Mouse (Mus musculus): ENCODE results near the gene Apoh. TPM values are rescaled to one million over a fixed set of nuclear protein-coding genes. Genes with fewer than 3 reads are reported as not detected.
A peak's percentile ranks its signal among the peaks of the same experiment; 100 is the strongest.

The Apoh gene
- total and polyA plus RNA-seq, 3 experiments: not detected

DNA sequence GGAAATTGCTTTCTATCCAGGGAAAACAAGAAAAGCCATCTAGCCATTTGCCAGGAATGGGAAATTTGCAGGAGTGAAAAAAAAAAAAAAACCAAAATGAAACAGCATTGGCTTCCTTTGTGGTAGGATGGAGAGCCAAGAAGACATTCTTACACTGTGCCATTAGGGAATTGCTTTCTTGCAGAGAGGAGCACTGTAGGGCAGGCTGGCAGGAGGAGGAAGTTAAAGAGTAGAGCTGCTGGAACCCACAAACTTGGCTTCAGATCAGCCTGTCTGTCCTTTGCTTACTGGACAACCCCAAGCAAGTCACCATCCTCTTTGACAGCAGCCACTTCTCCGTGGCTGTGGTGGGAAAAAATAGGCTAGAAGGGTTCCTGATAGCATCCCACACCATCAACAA is 23.9 kb downstream of the Apoh start:
- H3K27ac ChIP-seq (ENCODE audit: control insufficient read depth, low read depth, low read length): no peak overlapping the region
- no peak overlapping the region for H3K9ac ChIP-seq (ENCODE audit: control insufficient read depth, low read depth, low read length, poor library complexity, severe bottlenecking)
- H3K27me3 ChIP-seq (ENCODE audit: control insufficient read depth in 1 of 2, insufficient read depth in 2 of 2, low read length in 2 of 2): peaks cover 0 to 2% of the 10 kb centered on the region in 2 experiments; a peak in 1 of 4 replicates
- no peaks in the 10 kb centered on the region for H3K79me2 ChIP-seq (ENCODE audit: control insufficient read depth, insufficient read depth, low read length, poor library complexity)
- no peaks in the 10 kb centered on the region for H3K9me3 ChIP-seq (replicated peaks; ENCODE audit: insufficient read depth, low read length)
- no peak overlapping the region for H3K4me3 ChIP-seq (ENCODE audit: control insufficient read depth in 1 of 2, insufficient read depth in 1 of 2, low read depth in 2 of 2, low read length in 2 of 2)
- H3K4me1 ChIP-seq (ENCODE audit: control insufficient read depth in 1 of 2, insufficient read depth in 2 of 2, low read length in 2 of 2): no peaks in the 10 kb centered on the region
- peak; percentile 38 for DNase-seq (ENCODE audit: low read depth, low spot score)
- TF ChIP-seq SMC3 (IDR thresholded peaks at IDR 0.05; ENCODE audit: low read depth, low read length) (no peak), MXI1 (IDR thresholded peaks at IDR 0.05; ENCODE audit: low read depth, low read length) (no peak), NELFE (IDR thresholded peaks at IDR 0.05; ENCODE audit: low read depth, low read length) (no peak), MAZ (IDR thresholded peaks at IDR 0.05; ENCODE audit: low read depth, low read length) (no peak), ZC3H11A (IDR thresholded peaks at IDR 0.05; ENCODE audit: low read depth, low read length) (no peak), JUND (IDR thresholded peaks at IDR 0.05; ENCODE audit: low read depth, low read length) (no peak), POLR2AphosphoS2 (IDR thresholded peaks at IDR 0.05; ENCODE audit: low read length) (no peak), MEF2A (IDR thresholded peaks at IDR 0.05; ENCODE audit: extremely low read depth, insufficient replicate concordance, low read depth, low read length, poor library complexity, severe bottlenecking) (no peak), USF2 (IDR thresholded peaks at IDR 0.05; ENCODE audit: borderline replicate concordance in 1 of 2, insufficient read depth in 1 of 2, low read depth in 1 of 2, low read length in 2 of 2) (no peak)
- no peaks in the 10 kb centered on the region for H3K36me3 ChIP-seq (ENCODE audit: control insufficient read depth in 1 of 2, insufficient read depth in 2 of 2, low read length in 2 of 2)

DNA sequence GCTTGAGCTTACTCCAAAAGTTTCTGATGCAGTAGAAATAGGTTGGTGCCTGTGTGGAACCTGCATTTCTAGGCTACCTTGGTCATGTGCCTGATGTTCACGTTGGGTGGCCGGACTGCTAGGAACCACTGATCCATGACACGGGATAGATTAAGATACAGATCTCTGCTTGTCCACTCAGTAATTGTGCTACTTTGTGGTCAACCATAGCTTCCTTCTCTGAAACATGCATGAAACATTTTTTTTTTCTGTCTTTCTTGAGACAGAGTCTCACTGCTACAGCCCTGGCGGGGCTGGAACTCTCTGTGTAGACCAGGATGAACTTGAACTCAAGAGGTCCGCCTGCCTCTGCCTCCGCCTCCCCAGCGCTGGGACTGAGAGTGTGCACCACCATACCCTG is 33.7 kb downstream of the Apoh start:
- TF ChIP-seq UBTF (IDR thresholded peaks at IDR 0.05; ENCODE audit: borderline replicate concordance, insufficient read depth, low read depth, low read length) (no peak), MYB (IDR thresholded peaks at IDR 0.05; ENCODE audit: low read depth, low read length) (no peak), USF1 (IDR thresholded peaks at IDR 0.05; ENCODE audit: low read depth, low read length) (no peak), EP300 (IDR thresholded peaks at IDR 0.05; ENCODE audit: low read depth in 1 of 2, low read length in 2 of 2) (no peak), CHD1 (IDR thresholded peaks at IDR 0.05; ENCODE audit: low read depth, low read length) (no peak), ZMIZ1 (IDR thresholded peaks at IDR 0.05; ENCODE audit: low read depth, low read length) (no peak), KAT2A (conservative IDR thresholded peaks at IDR 0.05; ENCODE audit: low read depth, low read length) (no peak), USF2 (IDR thresholded peaks at IDR 0.05; ENCODE audit: borderline replicate concordance in 1 of 2, insufficient read depth in 1 of 2, low read depth in 1 of 2, low read length in 2 of 2) (no peak)
- Histone ChIP-seq H3K4me3 (ENCODE audit: control insufficient read depth in 1 of 2, insufficient read depth in 1 of 2, low read depth in 2 of 2, low read length in 2 of 2) (no peak overlapping the region), H3K27me3 (ENCODE audit: control insufficient read depth in 1 of 2, insufficient read depth in 2 of 2, low read length in 2 of 2) (no peaks in the 10 kb centered on the region), H3K9ac (ENCODE audit: control insufficient read depth, low read depth, low read length, poor library complexity, severe bottlenecking) (no peak overlapping the region), H3K27ac (ENCODE audit: control insufficient read depth, low read depth, low read length) (no peak overlapping the region), H3K9me3 (replicated peaks; ENCODE audit: insufficient read depth, low read length) (no peaks in the 10 kb centered on the region), H3K36me3 (ENCODE audit: control insufficient read depth in 1 of 2, insufficient read depth in 2 of 2, low read length in 2 of 2) (no peaks in the 10 kb centered on the region), H3K4me1 (ENCODE audit: control insufficient read depth in 1 of 2, insufficient read depth in 2 of 2, low read length in 2 of 2) (no peaks in the 10 kb centered on the region), H3K79me2 (ENCODE audit: control insufficient read depth, insufficient read depth, low read length, poor library complexity) (no peaks in the 10 kb centered on the region)
- DNase-seq (ENCODE audit: low read depth, low spot score): no peak

Data from MEL (cell line).